Mouse (Mus musculus): ENCODE results near the gene Ckb.
"Not testable (repeated sequence)": the region's sequence is repeated elsewhere in the genome, so short reads cannot be mapped to it uniquely, and the experiment has no call there.

Ckb gene

GRCm38 (mm10) chr12:111672176-111672575 lies at the start of gene Ckb:
Ckb (minus strand) TSS chr12:111672338.
- DNase-seq (ENCODE audit: low spot score in 2 of 2) = peak; percentile 89 to 90

- DNase-seq (ENCODE audit: low spot score in 2 of 2) = no peak
Observed at GRCm38 (mm10) chr12:111720222-111720621, 48.1 kb upstream of the Ckb start.

- no peak for DNase-seq (ENCODE audit: low spot score in 2 of 2)
Observed at GRCm38 (mm10) chr12:111718656-111719055, 46.5 kb upstream of the Ckb start.

GRCm38 (mm10) chr12:111716505-111716904 lies 44.4 kb upstream of the Ckb start:
- DNase-seq (ENCODE audit: low spot score in 2 of 2) = no peak

- not testable (repeated sequence) for DNase-seq (ENCODE audit: low spot score in 2 of 2)
Observed at GRCm38 (mm10) chr12:111713880-111714279, 41.7 kb upstream of the Ckb start.

- DNase-seq (ENCODE audit: low spot score in 2 of 2) = peak; percentile 82 to 86
Observed at GRCm38 (mm10) chr12:111713004-111713651, 41.0 kb upstream of the Ckb start, which contains the start of the genes Bag5 and Apopt1. Bag5 (minus strand) TSS chr12:111713257. Apopt1 (plus strand) TSS chr12:111713261.

- no peak for DNase-seq (ENCODE audit: low spot score in 2 of 2)
Observed at GRCm38 (mm10) chr12:111712476-111712875, 40.3 kb upstream of the Ckb start.

- no peak for DNase-seq (ENCODE audit: low spot score in 2 of 2)
Observed at GRCm38 (mm10) chr12:111710091-111710490, 38.0 kb upstream of the Ckb start.

GRCm38 (mm10) chr12:111708181-111708580 lies 36.0 kb upstream of the Ckb start:
- no peak for DNase-seq (ENCODE audit: low spot score in 2 of 2)

- DNase-seq (ENCODE audit: low spot score in 2 of 2) = no peak
Observed at GRCm38 (mm10) chr12:111705186-111705973, 33.2 kb upstream of the Ckb start.

- DNase-seq (ENCODE audit: low spot score in 2 of 2) = no peak
Observed at GRCm38 (mm10) chr12:111704609-111705008, 32.5 kb upstream of the Ckb start.

- DNase-seq (ENCODE audit: low spot score in 2 of 2) = no peak
Observed at GRCm38 (mm10) chr12:111703301-111703700, 31.2 kb upstream of the Ckb start.

- DNase-seq (ENCODE audit: low spot score in 2 of 2) = no peak
Observed at GRCm38 (mm10) chr12:111700920-111701458, 28.9 kb upstream of the Ckb start.

GRCm38 (mm10) chr12:111699542-111699941 lies 27.4 kb upstream of the Ckb start:
- DNase-seq (ENCODE audit: low spot score in 2 of 2) = no peak

- DNase-seq (ENCODE audit: low spot score in 2 of 2) = no peak
Observed at GRCm38 (mm10) chr12:111698346-111698913, 26.3 kb upstream of the Ckb start.

GRCm38 (mm10) chr12:111697708-111698107 lies 25.6 kb upstream of the Ckb start:
- no peak for DNase-seq (ENCODE audit: low spot score in 2 of 2)

- DNase-seq (ENCODE audit: low spot score in 2 of 2) = peak in 1 of 2 experiments; percentile 70
Observed at GRCm38 (mm10) chr12:111696239-111696638, 24.1 kb upstream of the Ckb start.

- no peak for DNase-seq (ENCODE audit: low spot score in 2 of 2)
Observed at GRCm38 (mm10) chr12:111694880-111695804, 23.0 kb upstream of the Ckb start.

GRCm38 (mm10) chr12:111694271-111694781 lies 22.2 kb upstream of the Ckb start:
- no peak for DNase-seq (ENCODE audit: low spot score in 2 of 2)

- DNase-seq (ENCODE audit: low spot score in 2 of 2) = peak; percentile 59 to 84
Observed at GRCm38 (mm10) chr12:111693341-111694270, 21.5 kb upstream of the Ckb start.

Measured in frontal cortex, postnatal 14 days (tissue).